Mouse (Mus musculus) liver, embryonic 11.5 days (tissue): ENCODE measurements around the gene Acrv1. TPM values are rescaled to one million over a fixed set of nuclear protein-coding genes. Genes with fewer than 3 reads are reported as not detected.
"Not testable (repeated sequence)": the region's sequence is repeated elsewhere in the genome, so short reads cannot be mapped to it uniquely, and the experiment has no call there.

Experiments used
- ATAC-seq: fragments of 200-750 bp; cut with Nextera tagmentation; replicated peaks from 2 replicates; pipeline ENCODE4 v1.8.0; 2017; ENCODE audit warnings: moderate number of reproducible peaks, mild to moderate bottlenecking, moderate TSS enrichment, moderate library complexity; ENCODE audit not compliant: low FRiP score
- DNase-seq: peaks from one replicate; pipeline ENCODE4 v3.0.0-alpha.2; 2017; ENCODE audit warnings: low spot score
- H3K27ac ChIP-seq: fragments of 300-500 bp; sonication (generic); 2 replicates; pipeline ENCODE4 v1.5.1; 2014; ENCODE audit warnings: mild to moderate bottlenecking, low read depth, low read length, control low read depth
- H3K27me3 ChIP-seq: fragments of 300-500 bp; sonication (generic); replicated peaks from 2 replicates; pipeline ENCODE4 v1.6.1; 2014; ENCODE audit warnings: low read length, mixed read lengths; ENCODE audit not compliant: control insufficient read depth, insufficient read depth
- H3K36me3 ChIP-seq: fragments of 300-500 bp; sonication (generic); 2 replicates; pipeline ENCODE4 v1.6.1; 2014; ENCODE audit warnings: mild to moderate bottlenecking, low read length, moderate library complexity, mixed read lengths; ENCODE audit not compliant: control insufficient read depth, insufficient read depth
- H3K4me1 ChIP-seq: fragments of 300-500 bp; sonication (generic); replicated peaks from 2 replicates; pipeline ENCODE4 v1.6.1; 2014; ENCODE audit warnings: low read length, mixed read lengths; ENCODE audit not compliant: control insufficient read depth, insufficient read depth
- H3K4me2 ChIP-seq: fragments of 300-500 bp; sonication (generic); 2 replicates; pipeline ENCODE4 v1.6.1; 2014; ENCODE audit warnings: mild to moderate bottlenecking, control low read depth, moderate library complexity
- H3K4me3 ChIP-seq: fragments of 300-500 bp; sonication (generic); 2 replicates; pipeline ENCODE4 v1.5.1; 2014; ENCODE audit warnings: low read depth, low read length, control low read depth
- H3K9ac ChIP-seq: fragments of 300-500 bp; sonication (generic); 2 replicates; pipeline ENCODE4 v1.6.1; 2014; ENCODE audit warnings: low read depth, low read length, control low read depth
- H3K9me3 ChIP-seq: fragments of 300-500 bp; sonication (generic); 2 replicates; pipeline ENCODE4 v1.6.1; 2016; ENCODE audit warnings: low read length, inconsistent platforms, mixed read lengths; ENCODE audit not compliant: control insufficient read depth
- WGBS: fragments of 180-500 bp; shearing (Covaris S2); extraction: QIAGEN DNeasy Blood & Tissue Kit; methylation state at CpG from one replicate; pipeline ENCODE4 v1.1.7; 2014; 5-methylcytosine and 5-hydroxymethylcytosine counted together
- polyA plus RNA-seq: library from polyadenylated mRNA; unstranded; fragments of >200 nt; fragmentation: Nextera tagmentation; extraction: Ambion mirVana; gene quantifications from 2 replicates; pipeline ENCODE4 v1.2.1, GENCODE M21; 2014

The Acrv1 gene
- not detected in 2 replicates for polyA plus RNA-seq

GRCm38 (mm10) chr9:36692920-36693319 lies at the start of gene Acrv1:
Gene Acrv1 (plus strand): TSS chr9:36693220.
- WGBS = 51% methylated on average over 1 of the region's 1 CpGs
- no peaks in the 10 kb centered on the region for H3K36me3 ChIP-seq
- no peaks in the 10 kb centered on the region for H3K27me3 ChIP-seq
- no peak within 1 kb of the TSS for H3K4me2 ChIP-seq
- no peak within 1 kb of the TSS for H3K9ac ChIP-seq
- no peak within 1 kb of the TSS for H3K4me3 ChIP-seq
- no peak within 1 kb of the TSS for H3K27ac ChIP-seq
- DNase-seq (no peak), ATAC-seq (no peak)
- no peaks in the 10 kb centered on the region for H3K9me3 ChIP-seq
- H3K4me1 ChIP-seq = no peaks in the 10 kb centered on the region

- 53% methylated on average over 3 of the region's 3 CpGs for WGBS
- H3K4me1 ChIP-seq, H3K4me3 ChIP-seq, H3K4me2 ChIP-seq, H3K27me3 ChIP-seq, DNase-seq, H3K9me3 ChIP-seq, ATAC-seq, H3K36me3 ChIP-seq, H3K27ac ChIP-seq, H3K9ac ChIP-seq: not testable (repeated sequence)
These were observed 49.7 kb upstream of the Acrv1 start, which contains the start of gene A630095E13Rik for GRCm38 (mm10) chr9:36643276-36643675. Gene A630095E13Rik (minus strand): TSS chr9:36643376.

- no peak overlapping the region for H3K27ac ChIP-seq
- no peak for ATAC-seq
- no peak overlapping the region for H3K4me2 ChIP-seq
- H3K9ac ChIP-seq = no peak overlapping the region
- H3K4me1 ChIP-seq = no peaks in the 10 kb centered on the region
- H3K27me3 ChIP-seq = no peaks in the 10 kb centered on the region
- no peak for DNase-seq
- H3K9me3 ChIP-seq = no peaks in the 10 kb centered on the region
- H3K36me3 ChIP-seq = no peaks in the 10 kb centered on the region
- H3K4me3 ChIP-seq = no peak overlapping the region
- WGBS = 74% methylated on average over 2 of the region's 2 CpGs
These were observed 11.6 kb upstream of the Acrv1 start for GRCm38 (mm10) chr9:36681424-36681823.

GRCm38 (mm10) chr9:36687329-36687728 lies 5.7 kb upstream of the Acrv1 start:
- Histone ChIP-seq H3K4me1 (no peaks in the 10 kb centered on the region), H3K27ac (no peak overlapping the region), H3K9me3 (no peaks in the 10 kb centered on the region), H3K4me2 (no peak overlapping the region), H3K36me3 (no peaks in the 10 kb centered on the region), H3K27me3 (no peaks in the 10 kb centered on the region), H3K4me3 (no peak overlapping the region), H3K9ac (no peak overlapping the region)
- no peak for ATAC-seq
- no peak for DNase-seq

- no peak overlapping the region for H3K9ac ChIP-seq
- no peaks in the 10 kb centered on the region for H3K9me3 ChIP-seq
- no peak overlapping the region for H3K4me2 ChIP-seq
- H3K4me3 ChIP-seq = no peak overlapping the region
- WGBS = 87% methylated on average over 10 of the region's 10 CpGs
- DNase-seq (no peak), ATAC-seq (no peak)
- H3K27me3 ChIP-seq = no peaks in the 10 kb centered on the region
- H3K36me3 ChIP-seq = no peaks in the 10 kb centered on the region
- H3K27ac ChIP-seq = no peak overlapping the region
- H3K4me1 ChIP-seq = no peaks in the 10 kb centered on the region
These were observed 1.3 kb downstream of the Acrv1 start for GRCm38 (mm10) chr9:36694276-36694675.

GRCm38 (mm10) chr9:36705923-36706322 lies 12.9 kb downstream of the Acrv1 start:
- Histone ChIP-seq H3K4me1 (no peaks in the 10 kb centered on the region; the same call in 1 of the 2 replicates), H3K9ac (no peak overlapping the region), H3K27ac (no peak overlapping the region), H3K36me3 (peaks cover 11% of the 10 kb centered on the region), H3K4me2 (no peak overlapping the region), H3K4me3 (no peak overlapping the region), H3K9me3 (no peaks in the 10 kb centered on the region), H3K27me3 (no peaks in the 10 kb centered on the region)
- no peak for DNase-seq
- no peak for ATAC-seq
- 83% methylated on average over 3 of the region's 3 CpGs for WGBS

- Histone ChIP-seq H3K4me2 (no peak overlapping the region), H3K27me3 (no peaks in the 10 kb centered on the region), H3K36me3 (peaks cover 11% of the 10 kb centered on the region), H3K9me3 (no peaks in the 10 kb centered on the region), H3K4me1 (no peaks in the 10 kb centered on the region; the same call in 1 of the 2 replicates), H3K27ac (no peak overlapping the region), H3K9ac (no peak overlapping the region), H3K4me3 (no peak overlapping the region)
- no peak for ATAC-seq
- 65% methylated on average over 6 of the region's 6 CpGs for WGBS
- no peak for DNase-seq
These were observed 14.3 kb downstream of the Acrv1 start for GRCm38 (mm10) chr9:36707304-36707703.

GRCm38 (mm10) chr9:36716624-36717023 lies 23.6 kb downstream of the Acrv1 start:
- H3K4me3 ChIP-seq = no peak overlapping the region
- no peak overlapping the region for H3K27ac ChIP-seq
- peaks cover 18% of the 10 kb centered on the region for H3K36me3 ChIP-seq
- 76% methylated on average over 3 of the region's 3 CpGs for WGBS
- no peaks in the 10 kb centered on the region for H3K9me3 ChIP-seq
- H3K4me1 ChIP-seq = no peaks in the 10 kb centered on the region
- no peak overlapping the region for H3K9ac ChIP-seq
- no peak for ATAC-seq
- no peaks in the 10 kb centered on the region for H3K27me3 ChIP-seq
- DNase-seq = no peak
- H3K4me2 ChIP-seq = no peak overlapping the region

- peak overlapping the region; percentile 96 for H3K9ac ChIP-seq
- DNase-seq (peak; percentile 92), ATAC-seq (peak; percentile 90)
- no peaks in the 10 kb centered on the region for H3K27me3 ChIP-seq
- no peaks in the 10 kb centered on the region for H3K9me3 ChIP-seq
- peaks cover 10% of the 10 kb centered on the region for H3K36me3 ChIP-seq
- WGBS = under 1% methylated on average over 53 of the region's 53 CpGs
- H3K27ac ChIP-seq = peak overlapping the region; percentile 97
- peak overlapping the region; percentile 78 for H3K4me2 ChIP-seq
- peak overlapping the region; percentile 76 for H3K4me3 ChIP-seq
- peaks cover 2% of the 10 kb centered on the region; the same call in 1 of the 2 replicates for H3K4me1 ChIP-seq
These were observed 33.4 kb downstream of the Acrv1 start for GRCm38 (mm10) chr9:36726131-36727033.
